In genomic region chr11:118975917-118976316, GRCm38 (mm10) we compare ENCODE assay signal across 9 mouse cellular contexts. TPM values are rescaled to one million over a fixed set of nuclear protein-coding genes. Genes with fewer than 3 reads are reported as not detected.
DNase-seq lines count a peak whose midpoint lies in the region; ATAC-seq and TF ChIP-seq lines count a peak whose summit lies in the region.
"Had no signal": no experiment of that assay in that cellular context is flagged by ENCODE, and none has a peak within 500 bp of the region (broad histone marks: within the 10 kb centered on the region; RNA-seq: fewer than 3 reads in every experiment).

No protein-coding gene starts in this region.

- ATAC-seq in heart, postnatal 0 days (ENCODE audit: insufficient read depth, low read depth): no peak; the same call in 1 of the 2 replicates
- ATAC-seq in hindbrain, embryonic 11.5 days (ENCODE audit: low FRiP score): no peak
- no peak; the same call in 1 of the 2 replicates for ATAC-seq in liver, embryonic 16.5 days (ENCODE audit: low read depth)

- no peaks in the 10 kb centered on the region for H3K9me3 ChIP-seq in heart, postnatal 0 days (replicated peaks; ENCODE audit: control insufficient read depth, low read length)
- no peaks in the 10 kb centered on the region for H3K9me3 ChIP-seq in hindbrain, embryonic 11.5 days (ENCODE audit: control insufficient read depth, low read length)
- no peaks in the 10 kb centered on the region for H3K9me3 ChIP-seq in liver, embryonic 16.5 days (replicated peaks; ENCODE audit: control insufficient read depth, low read length)

- H3K9ac ChIP-seq in heart, postnatal 0 days (replicated peaks; ENCODE audit: low read depth, low read length): no peak overlapping the region
- H3K9ac ChIP-seq in hindbrain, embryonic 11.5 days (ENCODE audit: low read depth, low read length): no peak overlapping the region
- no peak overlapping the region for H3K9ac ChIP-seq in liver, embryonic 16.5 days (ENCODE audit: low read depth, low read length)
- H3K9ac ChIP-seq: lung, embryonic 14.5 days had no signal

- H3K36me3 ChIP-seq in heart, postnatal 0 days (replicated peaks; ENCODE audit: control insufficient read depth, insufficient read depth, low read length): no peaks in the 10 kb centered on the region
- no peaks in the 10 kb centered on the region for H3K36me3 ChIP-seq in hindbrain, embryonic 11.5 days (ENCODE audit: control insufficient read depth, insufficient read depth, low read length)
- H3K36me3 ChIP-seq in liver, embryonic 16.5 days (ENCODE audit: control insufficient read depth, insufficient read depth): no peaks in the 10 kb centered on the region

- no peak for TF ChIP-seq CTCF in heart, postnatal 0 days (IDR thresholded peaks at IDR 0.05; ENCODE audit: low read depth)

- peak overlapping the region; percentile 38; the same call in 1 of the 2 replicates for H3K4me2 ChIP-seq in heart, postnatal 0 days (ENCODE audit: low read depth, low read length)
- no peak overlapping the region for H3K4me2 ChIP-seq in hindbrain, embryonic 11.5 days (replicated peaks; ENCODE audit: low read depth, low read length)
- H3K4me2 ChIP-seq in liver, embryonic 16.5 days (ENCODE audit: low read depth, low read length): peak overlapping the region; percentile 7
- H3K4me2 ChIP-seq: lung, embryonic 14.5 days had no signal

- H3K4me1 ChIP-seq in heart, postnatal 0 days (ENCODE audit: control insufficient read depth, insufficient read depth): no peaks in the 10 kb centered on the region
- H3K4me1 ChIP-seq in hindbrain, embryonic 11.5 days (replicated peaks; ENCODE audit: control insufficient read depth, insufficient read depth, low read length): peaks cover 7% of the 10 kb centered on the region; the same call in 1 of the 2 replicates
- H3K4me1 ChIP-seq in liver, embryonic 16.5 days (ENCODE audit: control insufficient read depth, low read depth, low read length): no peaks in the 10 kb centered on the region

- DNase-seq in heart, postnatal 0 days (ENCODE audit: low spot score): no peak
- no peak for DNase-seq in heart, adult 9 months (ENCODE audit: low spot score in 2 of 2)
- peak; percentile 67 for DNase-seq in WW6 (ENCODE audit: low read depth, low spot score)
- DNase-seq in hindbrain, embryonic 11.5 days (ENCODE audit: low spot score): peak; percentile 42
- DNase-seq in thymus, postnatal 25 days: peak; percentile 33
- DNase-seq in left cerebral cortex, adult 8-10 months (ENCODE audit: low spot score in 2 of 2): no peak
- DNase-seq in ovary, adult 18-20 months (ENCODE audit: low spot score): no peak

- H3K4me3 ChIP-seq in heart, postnatal 0 days (ENCODE audit: low read depth, low read length): no peak overlapping the region
- no peak overlapping the region for H3K4me3 ChIP-seq in hindbrain, embryonic 11.5 days (ENCODE audit: low read depth, low read length)
- no peak overlapping the region for H3K4me3 ChIP-seq in liver, embryonic 16.5 days (ENCODE audit: low read depth, low read length)

- WGBS in heart, postnatal 0 days: 17% methylated on average over 12 of the region's 12 CpGs
- WGBS in hindbrain, embryonic 11.5 days: 17% methylated on average over 12 of the region's 12 CpGs
- 18% methylated on average over 12 of the region's 12 CpGs for WGBS in liver, embryonic 16.5 days (ENCODE audit: insufficient replicate concordance)

- no peak overlapping the region for H3K27ac ChIP-seq in heart, postnatal 0 days (ENCODE audit: low read depth)
- H3K27ac ChIP-seq in hindbrain, embryonic 11.5 days (ENCODE audit: low read depth, low read length): no peak overlapping the region
- H3K27ac ChIP-seq in liver, embryonic 16.5 days (ENCODE audit: low read length): no peak overlapping the region

- no peak for TF ChIP-seq EP300 in heart, postnatal 0 days (IDR thresholded peaks at IDR 0.05; ENCODE audit: low read depth)

- peaks cover 62% of the 10 kb centered on the region for H3K27me3 ChIP-seq in heart, postnatal 0 days (ENCODE audit: control insufficient read depth, insufficient read depth, low read length)
- H3K27me3 ChIP-seq in hindbrain, embryonic 11.5 days (ENCODE audit: control insufficient read depth, insufficient read depth, low read length): no peaks in the 10 kb centered on the region
- peaks cover 2% of the 10 kb centered on the region; the same call in 1 of the 2 replicates for H3K27me3 ChIP-seq in liver, embryonic 16.5 days (ENCODE audit: control insufficient read depth, insufficient read depth, low read depth, low read length)

RNA-seq across cellular contexts. Expression of gene Enpp7, which starts 12.1 kb away (rescaled TPM):
- total RNA-seq in heart, postnatal 0 days (2014; rRNA removed; ENCODE audit: low replicate concordance): not detected in 2 replicates
- not detected in 2 replicates for polyA plus RNA-seq in heart, postnatal 0 days (2015; fragmentation: Nextera tagmentation; extraction: Ambion mirVana)
- polyA plus RNA-seq in hindbrain, embryonic 11.5 days (2014; fragmentation: Nextera tagmentation; extraction: Ambion mirVana): not detected in 2 replicates
- polyA plus RNA-seq in liver, embryonic 16.5 days (2015; fragmentation: Nextera tagmentation; extraction: Ambion mirVana): not detected in 2 replicates
- total RNA-seq in left cerebral cortex, adult 8-10 months (2022): not detected
- polyA plus RNA-seq: lung, embryonic 14.5 days had no signal

RNA-seq across cellular contexts. Expression of gene Cbx2, which starts 46.8 kb away (rescaled TPM):
- total RNA-seq in heart, postnatal 0 days (2014; rRNA removed; ENCODE audit: low replicate concordance): 1.8 and 13.0 TPM in 2 replicates
- 5.7 and 5.8 TPM in 2 replicates for polyA plus RNA-seq in heart, postnatal 0 days (2015; fragmentation: Nextera tagmentation; extraction: Ambion mirVana)
- polyA plus RNA-seq in hindbrain, embryonic 11.5 days (2014; fragmentation: Nextera tagmentation; extraction: Ambion mirVana): 44.4 and 54.5 TPM in 2 replicates
- polyA plus RNA-seq in liver, embryonic 16.5 days (2015; fragmentation: Nextera tagmentation; extraction: Ambion mirVana): 2.6 and 3.3 TPM in 2 replicates
- 1 to 10 TPM; 2.2 to 3.3 (median 2.6) TPM for total RNA-seq in left cerebral cortex, adult 8-10 months (2022)

Comparison
In these comparisons a context has a peak if more than half of its experiments do, and no peak if none do; other contexts are left out.
1. DNase-seq: peak in WW6 (single experiment), hindbrain, embryonic 11.5 days (single experiment) and thymus, postnatal 25 days (single experiment); none in heart, postnatal 0 days (single experiment), heart, adult 9 months (0 of 2), left cerebral cortex, adult 8-10 months (0 of 2) and ovary, adult 18-20 months (single experiment).